Mouse (Mus musculus): ENCODE data around the gene Sorbs2.
"Not testable (repeated sequence)": the region's sequence is repeated elsewhere in the genome, so short reads cannot be mapped to it uniquely, and the experiment has no call there.

The Sorbs2 gene

DNA sequence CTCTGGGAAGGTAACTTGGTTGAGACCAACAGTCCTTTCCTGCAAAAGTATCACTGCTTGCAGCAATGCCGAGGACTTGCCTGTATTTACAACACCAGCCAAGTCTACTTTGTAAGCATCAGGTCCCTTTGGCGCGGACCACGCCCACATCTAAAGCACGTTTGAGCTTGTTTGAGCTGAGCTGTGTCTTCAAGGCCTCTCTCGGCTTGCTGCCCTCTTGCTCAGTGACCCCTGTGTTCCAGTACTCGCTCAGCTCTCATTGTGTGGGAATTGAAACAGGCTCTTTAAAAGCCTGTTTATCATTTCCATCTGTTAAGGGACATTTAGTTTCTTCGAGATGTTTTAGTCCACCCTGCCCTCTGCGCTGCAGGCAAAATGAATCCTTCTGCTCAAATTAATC is 350.8 kb downstream of the Sorbs2 start:
- DNase-seq = no peak

DNA sequence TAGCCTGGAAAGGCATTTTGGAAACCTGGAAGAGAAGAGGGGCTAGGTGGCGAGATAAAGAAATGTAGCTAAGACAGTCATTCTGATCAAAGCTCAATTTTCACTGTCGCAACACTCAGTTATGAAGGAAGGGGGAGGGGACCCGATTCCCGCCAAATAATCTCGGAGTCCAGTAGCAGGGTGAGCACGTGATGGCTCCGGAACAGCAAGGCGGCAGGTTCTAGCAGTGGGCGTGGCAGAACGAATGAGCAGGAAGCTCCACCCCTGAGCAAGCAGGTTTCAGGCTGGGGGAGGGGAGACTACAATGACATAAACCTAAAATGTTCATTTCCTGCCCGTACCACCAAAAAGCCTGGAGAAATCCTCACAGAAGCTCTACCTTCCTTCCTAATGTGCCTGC is 364.0 kb downstream of the Sorbs2 start:
- DNase-seq = not testable (repeated sequence)

DNA sequence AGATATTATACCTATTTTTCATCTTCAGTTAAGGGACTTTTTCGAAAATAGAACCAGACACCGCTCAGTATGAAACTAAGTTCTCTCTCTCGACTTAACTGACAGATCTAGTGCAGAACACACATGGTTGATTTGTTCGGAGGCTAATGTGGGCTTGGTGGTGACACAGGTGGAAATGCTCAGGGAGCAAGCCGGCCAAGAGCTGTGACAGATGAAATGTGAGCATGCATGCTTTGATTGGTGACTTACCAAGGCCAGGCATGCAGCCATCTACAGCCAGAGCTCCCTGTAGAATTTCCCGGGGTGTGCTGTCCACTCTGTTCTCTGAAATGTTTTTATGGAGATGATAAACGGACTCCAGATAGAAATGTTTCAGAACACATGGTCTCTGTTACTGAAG is 364.5 kb downstream of the Sorbs2 start:
- no peak for DNase-seq

DNA sequence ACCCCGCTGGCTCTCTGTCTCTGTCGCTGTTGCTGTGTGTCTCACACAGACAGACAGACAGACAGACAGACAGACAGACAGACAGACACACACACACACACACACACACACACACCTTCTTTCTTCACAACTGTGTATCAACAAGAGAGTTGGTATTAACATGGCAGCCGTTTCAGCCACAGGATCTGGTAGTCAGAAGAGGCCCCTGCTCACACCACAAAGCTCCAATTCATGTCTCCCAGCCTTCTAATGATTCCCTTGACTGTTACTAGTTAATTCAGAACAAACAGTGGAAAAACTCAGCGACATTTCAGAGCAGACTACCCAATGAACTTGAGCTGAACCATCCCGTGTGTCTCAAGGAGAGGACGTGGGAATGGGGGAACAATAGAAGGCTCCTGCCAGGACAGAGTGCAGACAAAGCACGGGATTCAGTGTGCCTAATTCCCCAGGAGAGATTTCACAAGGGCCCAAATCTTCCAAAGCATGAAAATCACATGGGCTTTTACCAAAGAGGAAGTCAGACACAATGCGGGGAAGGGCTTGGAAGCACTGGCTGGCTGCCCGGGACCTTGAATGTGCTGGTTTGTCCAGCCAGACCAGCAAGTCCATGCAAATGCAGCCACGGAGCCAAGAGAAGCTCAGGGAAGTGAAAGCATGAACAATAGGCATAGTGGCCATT is 367.5 kb downstream of the Sorbs2 start:
- peak; percentile 27 to 32 for DNase-seq

DNA sequence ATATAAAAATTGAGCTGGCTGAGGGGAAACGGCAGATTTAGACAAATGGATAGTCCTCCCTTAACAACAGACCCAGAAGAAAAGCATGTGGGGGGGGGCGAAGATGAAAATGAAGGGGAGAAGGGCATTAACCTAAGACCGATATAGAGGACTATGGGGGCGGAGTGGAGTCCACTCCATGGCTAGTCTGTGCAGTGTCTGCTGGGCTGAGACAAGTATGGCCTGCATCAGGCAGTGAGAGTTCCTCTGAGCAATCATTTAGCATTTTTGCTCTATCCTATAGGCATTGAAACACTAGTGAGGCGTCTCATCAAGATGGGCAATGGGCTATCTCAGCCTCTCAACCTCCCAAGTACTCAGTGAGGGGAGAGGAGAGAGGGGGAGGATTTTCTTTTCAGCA is 368.8 kb downstream of the Sorbs2 start:
- no peak for DNase-seq
